Mouse (Mus musculus) adrenal gland, postnatal 25 days (tissue): ENCODE data around the gene Epop. TPM values are rescaled to one million over a fixed set of nuclear protein-coding genes. Genes with fewer than 3 reads are reported as not detected.

ENCODE experiments used
- DNase-seq: peaks from one replicate; pipeline ENCODE4 v3.0.0; 2021; ENCODE audit warnings: mixed read lengths
- microRNA-seq, 2 experiments: library from miRNA; unstranded; fragments of <30 nt; microRNA quantifications; one replicate each; pipeline ENCODE4 v1.2.0; 2021
- total RNA-seq: library from RNA; stranded (reverse); gene quantifications from 2 replicates; pipeline ENCODE4 v1.2.3, GENCODE M21; 2021

Epop gene
- total RNA-seq, 1 experiment from 2014 or later, result 6.2 TPM

- DNase-seq, result no peak
Observed at GRCm38 (mm10) chr11:97589216-97589615, 40.3 kb downstream of the Epop start.

GRCm38 (mm10) chr11:97585932-97586331 is 43.6 kb downstream of the Epop start:
- no peak for DNase-seq

- no peak for DNase-seq
Observed at GRCm38 (mm10) chr11:97584476-97584875, 45.0 kb downstream of the Epop start.

GRCm38 (mm10) chr11:97579088-97579857 is 50.2 kb downstream of the Epop start:
- no peak for DNase-seq

GRCm38 (mm10) chr11:97578286-97578685 is 51.2 kb downstream of the Epop start:
- DNase-seq, result no peak

Small RNAs within 50 kb of the gene (microRNA-seq; reads per million reads assigned to microRNA genes)
- gene Gm24158, result 0 reads per million in 2 experiments
- 0 to 1.0 reads per million in 2 experiments for gene Mir6927

Other genes starting within 250 kb of the Epop start
- 29.5 and 37.8 TPM in 2 replicates for gene Arhgap23, start 214.2 kb downstream of the Epop start, total RNA-seq
- gene 4933428G20Rik, start 129.4 kb downstream of the Epop start, total RNA-seq, result not detected in 2 replicates
- gene Srcin1, start 53.5 kb downstream of the Epop start, total RNA-seq, result 9.8 and 9.9 TPM in 2 replicates
- 49.4 and 53.6 TPM in 2 replicates for gene Mllt6, start 33.7 kb upstream of the Epop start, total RNA-seq
- 164 and 166 TPM in 2 replicates for gene Cisd3, start 56.1 kb upstream of the Epop start, total RNA-seq
- gene Pcgf2, start 70.8 kb upstream of the Epop start, total RNA-seq, result 27.0 and 36.1 TPM in 2 replicates
- gene Psmb3, start 73.7 kb upstream of the Epop start, total RNA-seq, result 216 and 226 TPM in 2 replicates
- 28.7 and 30.7 TPM in 2 replicates for gene Pip4k2b, start 115.0 kb upstream of the Epop start, total RNA-seq
- 19.5 and 22.6 TPM in 2 replicates for gene Cwc25, start 136.9 kb upstream of the Epop start, total RNA-seq
- not detected in 2 replicates for gene 1700001P01Rik, start 146.2 kb upstream of the Epop start, total RNA-seq
- gene Rpl23, start 152.7 kb upstream of the Epop start, total RNA-seq, result 741 and 851 TPM in 2 replicates
- 103 and 142 TPM in 2 replicates for gene Lasp1, start 169.3 kb upstream of the Epop start, total RNA-seq
- 5.1 and 5.5 TPM in 2 replicates for gene B230217C12Rik, start 211.1 kb upstream of the Epop start, total RNA-seq